Mouse (Mus musculus): ENCODE measurements around the gene 1810037I17Rik. TPM values are rescaled to one million over a fixed set of nuclear protein-coding genes. Genes with fewer than 3 reads are reported as not detected.
"Not testable (repeated sequence)": the region's sequence is repeated elsewhere in the genome, so short reads cannot be mapped to it uniquely, and the experiment has no call there.

The 1810037I17Rik gene
- total RNA-seq, 4 experiments from 2014 or later, result 75.6 to 96.5 (median 88.1) TPM

DNA sequence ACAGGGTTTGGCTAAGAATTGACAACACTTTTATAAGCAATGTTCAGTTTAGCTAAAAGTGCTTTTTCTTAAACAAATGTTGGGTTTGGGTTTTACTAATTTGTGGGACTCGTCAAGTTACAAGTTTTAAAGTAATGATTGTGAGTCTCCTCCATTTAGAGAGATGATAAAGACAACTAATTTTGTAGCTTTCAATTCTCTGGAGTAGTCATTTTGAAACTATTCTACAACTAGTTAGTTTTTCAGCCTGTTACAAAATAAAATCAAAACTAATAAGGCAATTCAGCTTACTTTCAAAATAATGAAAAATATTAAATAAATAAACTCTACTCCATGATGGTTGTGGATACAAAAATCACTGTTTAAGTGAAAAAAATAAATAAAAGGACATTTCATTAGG is 8.5 kb downstream of the 1810037I17Rik start:
- no peak for DNase-seq (ENCODE audit: low spot score)

- not testable (repeated sequence) for DNase-seq (ENCODE audit: low spot score)
These were observed 13.2 kb downstream of the 1810037I17Rik start for GRCm38 (mm10) chr3:122937176-122937575.

- DNase-seq (ENCODE audit: low spot score), result peak; percentile 71
These were observed 15.2 kb downstream of the 1810037I17Rik start for GRCm38 (mm10) chr3:122939215-122939614.

- DNase-seq (ENCODE audit: low spot score), result no peak
These were observed 19.4 kb downstream of the 1810037I17Rik start for GRCm38 (mm10) chr3:122943387-122943890.

DNA sequence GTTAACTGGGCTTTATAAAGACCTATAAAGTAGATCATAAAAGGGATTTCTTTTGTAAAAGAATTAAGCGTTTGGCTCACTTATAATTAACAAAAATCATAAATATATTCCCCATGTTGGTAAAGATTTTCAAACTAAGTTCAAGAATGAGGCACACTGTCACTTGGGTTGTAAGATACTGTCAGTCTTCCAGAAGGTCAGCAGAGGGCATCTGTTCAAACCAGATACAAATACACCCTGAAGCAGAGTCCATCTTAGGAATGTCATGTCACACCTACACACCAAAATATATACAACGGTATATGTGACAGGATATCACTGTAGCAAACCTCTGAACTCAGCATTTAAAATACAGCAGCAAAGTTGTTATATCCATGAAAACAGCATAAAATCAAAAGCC is 26.1 kb downstream of the 1810037I17Rik start:
- no peak for DNase-seq (ENCODE audit: low spot score)

GRCm38 (mm10) chr3:122964301-122964700 is 40.3 kb downstream of the 1810037I17Rik start:
- no peak for DNase-seq (ENCODE audit: low spot score)

GRCm38 (mm10) chr3:122968391-122968790 is 44.4 kb downstream of the 1810037I17Rik start:
- DNase-seq (ENCODE audit: low spot score), result no peak

DNA sequence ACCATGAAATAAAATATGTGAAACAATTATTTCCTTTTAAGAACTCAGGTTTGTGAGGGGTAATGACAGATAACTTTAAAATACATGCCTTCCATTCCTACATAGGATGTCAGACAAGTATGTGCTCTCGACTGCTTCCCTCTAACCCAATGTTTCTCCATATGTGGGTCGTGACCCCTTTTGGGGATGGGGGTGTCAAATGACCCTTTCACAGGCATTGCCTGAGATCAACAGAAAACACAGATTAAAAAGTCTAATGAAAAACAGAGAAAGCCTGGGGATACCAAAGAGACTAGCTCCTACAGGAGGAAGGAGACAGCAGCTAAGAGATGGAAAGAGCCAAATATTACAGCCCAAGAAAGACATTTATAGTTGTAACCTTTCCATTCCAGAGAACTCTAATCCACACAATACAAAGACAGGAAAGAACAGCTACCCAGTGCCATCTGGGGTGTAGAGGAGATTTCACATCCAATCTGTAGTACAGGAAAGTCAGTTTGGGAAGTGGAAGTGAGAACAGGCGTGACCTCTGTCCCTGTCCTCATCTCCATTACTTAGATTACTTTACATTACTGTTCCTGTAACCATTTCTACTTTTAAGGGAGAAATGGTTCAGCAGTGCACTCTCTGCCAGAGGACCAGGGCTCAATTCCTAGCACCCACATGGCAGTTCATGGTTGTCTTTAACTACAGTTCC is 48.3 kb downstream of the 1810037I17Rik start:
- no peak for DNase-seq (ENCODE audit: low spot score)

DNA sequence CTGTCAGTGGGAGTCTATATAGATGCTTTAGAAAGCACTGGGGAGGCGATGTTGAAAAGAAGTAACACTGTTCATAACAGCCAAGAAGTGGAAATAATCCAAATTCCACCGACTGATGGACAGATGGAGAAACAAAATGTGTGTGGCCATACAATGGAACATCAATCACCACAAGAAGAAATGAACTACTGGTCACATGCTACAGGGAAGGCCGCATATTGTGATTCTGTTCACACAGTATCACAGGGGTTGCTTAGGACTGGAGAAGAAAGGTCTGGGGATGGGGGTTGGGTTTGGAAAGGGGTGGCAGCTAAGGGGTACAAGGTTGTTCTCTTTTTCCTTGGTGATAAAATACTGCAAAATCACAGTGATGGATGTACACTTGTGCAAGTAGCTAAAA is 50.8 kb downstream of the 1810037I17Rik start:
- no peak for DNase-seq (ENCODE audit: low spot score)

DNA sequence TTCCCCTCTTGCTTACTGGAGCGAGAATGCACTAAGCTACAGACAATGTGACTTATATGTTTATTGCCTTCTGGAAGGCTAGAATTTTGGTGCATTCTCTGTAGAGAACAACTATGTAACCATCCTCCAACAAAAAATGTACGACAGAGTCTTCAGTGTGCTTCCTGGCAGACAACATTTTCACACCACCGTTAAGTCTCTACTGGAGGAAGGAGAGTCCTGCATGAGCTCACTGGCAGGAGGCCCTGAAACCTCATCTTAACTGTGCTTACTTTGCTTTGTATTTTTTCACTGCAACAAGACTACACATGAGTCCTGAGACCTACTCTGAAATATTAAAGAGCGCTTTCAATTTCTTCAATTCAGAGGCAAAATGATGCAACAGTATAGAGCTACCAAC is 51.4 kb downstream of the 1810037I17Rik start:
- no peak for DNase-seq (ENCODE audit: low spot score)

Other genes with a start within 250 kb of the 1810037I17Rik start
- 1 to 10 TPM; 2.9 to 4.4 (median 3.6) TPM for gene Pde5a, start 195.3 kb upstream of the 1810037I17Rik start, total RNA-seq (2022)
- not detected for gene Fabp2, start 29.1 kb upstream of the 1810037I17Rik start, total RNA-seq (2022)
- gene Gm10959, start 4.8 kb upstream of the 1810037I17Rik start, total RNA-seq (2022), result not detected
- 10 to 100 TPM in 3 of 4 experiments, 1 to 10 TPM in 1; 7.7 to 13.3 (median 11.3) TPM for gene Usp53, start 60.3 kb downstream of the 1810037I17Rik start, total RNA-seq (2022)
- 1,000 to 10,000 TPM; 1,494 to 1,679 (median 1,556) TPM for gene Myoz2, start 110.8 kb downstream of the 1810037I17Rik start, total RNA-seq (2022)

Data from heart, adult 8-10 months (tissue).